Mouse (Mus musculus) kidney, postnatal 14 days (tissue): ENCODE results near the gene Tex10.
A peak's percentile ranks its signal among the peaks of the same experiment; 100 is the strongest.
"Not testable (repeated sequence)": the region's sequence is repeated elsewhere in the genome, so short reads cannot be mapped to it uniquely, and the experiment has no call there.

Experiments
- DNase-seq: peaks from one replicate; pipeline ENCODE4 v3.0.0; 2022; ENCODE audit warnings: mixed read lengths

Tex10 gene

GRCm38 (mm10) chr4:48472792-48473650 is at the start of gene Tex10:
Tex10 (minus strand) TSS chr4:48473459.
- peak; percentile 93 for DNase-seq

DNA sequence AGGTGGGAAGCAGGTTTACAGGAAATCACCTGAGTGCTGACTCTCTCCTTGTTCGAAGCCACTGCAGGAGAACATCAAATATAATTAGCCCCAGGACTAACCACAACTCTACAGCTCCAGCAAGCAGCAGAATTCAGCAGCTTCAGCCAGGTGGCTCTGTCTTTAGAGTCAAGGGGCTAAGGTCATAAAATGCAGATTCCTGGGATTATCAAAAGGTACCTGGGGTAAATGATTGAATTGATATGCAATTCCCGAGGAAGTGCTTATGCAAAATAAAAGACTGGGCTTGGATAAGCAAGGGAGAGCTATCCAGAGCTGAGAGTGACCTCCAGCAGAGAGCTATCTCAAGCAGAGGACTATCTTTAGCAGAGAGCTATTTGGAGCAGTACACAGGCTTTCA is 37.6 kb upstream of the Tex10 start:
- no peak for DNase-seq

DNA sequence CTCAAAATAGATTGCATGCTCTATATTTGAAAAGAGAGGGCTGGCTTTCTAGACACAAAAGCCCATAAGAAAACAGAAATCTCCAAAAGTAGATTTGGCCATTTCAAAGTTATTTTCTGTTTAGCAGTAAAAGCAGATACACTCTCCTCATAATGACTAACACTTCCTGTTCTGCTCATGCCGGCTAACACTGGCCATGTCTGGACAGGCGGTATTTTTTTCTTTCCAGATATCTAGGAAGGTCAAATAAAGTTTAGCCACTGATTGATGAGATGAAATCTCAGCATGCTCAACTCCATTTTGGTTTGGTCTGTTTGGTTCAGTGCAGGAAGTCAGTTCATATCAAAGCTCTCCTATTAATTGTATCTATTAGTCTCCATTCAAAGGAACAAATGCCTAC is 19.3 kb upstream of the Tex10 start:
- no peak for DNase-seq

- DNase-seq = no peak
Observed at GRCm38 (mm10) chr4:48491290-48491743, 18.1 kb upstream of the Tex10 start.

- no peak for DNase-seq
Observed at GRCm38 (mm10) chr4:48488916-48489315, 15.7 kb upstream of the Tex10 start.

GRCm38 (mm10) chr4:48481287-48481686 is 8.0 kb upstream of the Tex10 start:
- DNase-seq = peak; percentile 38

GRCm38 (mm10) chr4:48473651-48474011 is 372 bp upstream of the Tex10 start:
- no peak for DNase-seq

DNA sequence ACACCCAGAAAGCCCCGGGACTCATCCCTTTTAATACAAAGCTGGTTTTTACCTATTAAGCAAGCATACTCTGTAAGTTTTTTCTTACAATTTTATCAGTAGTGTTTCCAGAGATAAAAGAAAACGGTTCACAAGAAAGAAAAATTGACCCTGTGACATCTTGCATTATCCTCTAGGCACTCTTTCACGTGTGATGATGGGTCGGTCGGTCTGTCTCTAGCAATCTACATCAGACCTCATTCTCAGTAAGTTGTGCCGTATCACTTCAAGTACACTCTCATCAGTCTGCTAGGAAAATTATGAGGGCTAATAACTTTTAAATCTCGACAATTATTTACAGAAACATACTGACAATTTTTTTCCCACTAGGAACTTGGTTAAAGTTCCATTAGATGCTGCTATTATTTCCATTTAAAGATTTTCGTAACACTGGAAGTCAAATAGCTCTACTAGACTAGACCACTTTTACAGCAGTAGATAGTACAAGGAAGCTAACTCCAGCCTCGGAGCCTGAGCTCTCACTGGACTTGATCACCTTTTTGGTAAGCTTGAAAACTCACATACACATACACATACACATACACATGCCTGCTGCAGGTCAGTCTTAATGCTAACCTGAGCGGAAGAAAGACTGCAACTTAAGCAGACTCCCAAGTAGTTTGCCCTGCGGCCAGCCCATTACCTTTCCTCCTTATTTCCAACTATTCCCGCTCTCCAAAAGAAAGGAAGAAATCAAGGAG is 1.0 kb downstream of the Tex10 start:
- DNase-seq = peak; percentile 13

- no peak for DNase-seq
Observed at GRCm38 (mm10) chr4:48470977-48471376, 2.3 kb downstream of the Tex10 start.

DNA sequence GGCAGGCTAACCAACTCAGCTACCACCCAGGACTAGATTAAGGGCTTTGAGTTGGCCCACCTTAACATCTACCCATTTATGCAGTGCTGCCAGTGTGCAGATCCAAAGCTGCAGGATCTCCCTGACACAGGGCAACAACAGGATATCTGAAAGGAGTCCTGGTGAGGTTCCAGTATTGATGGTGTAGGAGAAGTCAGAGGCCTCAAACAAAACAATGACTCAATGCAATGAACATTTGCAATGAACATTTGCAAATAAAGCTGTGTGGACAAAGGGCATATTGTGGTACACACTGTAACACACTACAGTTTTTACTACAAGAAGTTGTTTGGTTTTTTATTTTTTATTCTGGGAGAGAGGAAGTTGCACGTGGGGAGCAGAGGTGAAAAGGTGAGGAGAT is 12.2 kb downstream of the Tex10 start:
- no peak for DNase-seq

- DNase-seq = no peak
Observed at GRCm38 (mm10) chr4:48458436-48458835, 14.8 kb downstream of the Tex10 start.

DNA sequence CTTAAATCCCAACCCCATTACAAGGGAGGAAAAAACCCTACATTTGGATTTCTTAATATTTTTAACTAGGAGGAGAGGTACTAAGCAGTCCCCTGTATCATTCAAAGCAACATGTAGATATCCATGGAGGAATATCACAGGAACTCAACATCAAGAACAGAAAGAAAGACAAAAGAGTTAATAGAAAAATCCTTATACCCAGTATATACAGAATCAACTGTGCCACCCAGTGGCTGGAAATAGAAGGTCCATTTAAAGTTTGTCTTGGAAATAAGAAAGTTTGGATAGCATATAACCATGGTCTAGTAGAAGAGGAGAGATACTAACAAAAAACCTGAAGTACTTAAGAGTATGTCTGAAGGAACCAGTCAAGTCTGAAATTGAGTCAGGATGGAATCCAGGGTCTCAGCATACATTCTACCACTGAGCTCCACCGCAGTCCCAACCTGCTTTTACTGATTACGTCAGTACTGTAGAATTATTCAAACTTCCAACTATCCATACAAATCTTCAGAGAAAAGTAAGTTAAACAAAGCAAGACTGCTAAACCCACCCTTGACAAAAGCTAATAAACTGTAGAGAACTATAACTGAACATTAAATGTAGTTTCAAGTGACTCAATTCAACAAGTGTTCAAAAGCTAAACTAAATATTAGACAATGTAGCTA is 19.0 kb downstream of the Tex10 start:
- DNase-seq = peak; percentile 5

GRCm38 (mm10) chr4:48428054-48428453 is 45.2 kb downstream of the Tex10 start:
- DNase-seq = no peak

DNA sequence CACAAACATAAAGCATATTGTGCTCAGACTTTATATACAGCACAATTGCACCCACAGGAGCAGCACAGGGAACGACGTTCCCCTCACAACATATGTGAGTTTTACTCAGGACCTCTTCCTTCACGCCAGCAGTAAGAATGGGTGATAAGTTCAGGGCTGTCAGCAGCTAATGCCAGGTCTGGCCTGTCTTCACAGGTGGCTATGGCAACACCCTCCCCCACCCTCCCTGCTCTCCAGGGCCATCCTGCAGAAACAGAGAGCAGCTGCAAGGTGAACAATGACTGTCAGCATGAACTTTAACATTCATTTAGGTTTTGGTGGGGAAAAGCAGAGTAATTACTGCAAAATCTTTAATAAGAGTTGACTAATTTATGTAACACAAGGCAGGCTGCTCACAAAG is 45.8 kb downstream of the Tex10 start:
- DNase-seq = no peak

DNA sequence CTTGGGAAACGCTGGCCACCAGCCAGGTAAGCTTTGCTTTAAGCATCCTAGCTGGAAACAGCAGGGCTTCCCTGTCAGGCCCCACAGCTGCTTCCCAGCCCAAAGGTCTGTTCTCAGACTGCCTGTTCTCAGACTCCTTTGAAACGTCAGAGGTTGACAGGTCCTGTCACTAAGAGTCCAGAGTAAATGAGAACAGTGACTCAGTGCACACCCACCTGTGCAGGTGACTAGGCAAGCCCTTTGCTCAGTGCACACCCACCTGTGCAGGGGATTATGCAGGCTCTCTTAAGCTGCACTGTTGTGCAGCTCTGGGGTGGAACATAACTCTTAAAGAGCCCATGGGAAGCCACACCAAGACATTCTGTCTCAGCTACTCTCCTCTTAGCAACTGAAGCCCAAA is 49.5 kb downstream of the Tex10 start:
- DNase-seq = no peak

- no peak for DNase-seq
Observed at GRCm38 (mm10) chr4:48422633-48423032, 50.6 kb downstream of the Tex10 start.

GRCm38 (mm10) chr4:48418831-48419468 is 54.3 kb downstream of the Tex10 start:
- no peak for DNase-seq

GRCm38 (mm10) chr4:48415838-48416335 is 57.4 kb downstream of the Tex10 start:
- DNase-seq = peak; percentile 14

DNA sequence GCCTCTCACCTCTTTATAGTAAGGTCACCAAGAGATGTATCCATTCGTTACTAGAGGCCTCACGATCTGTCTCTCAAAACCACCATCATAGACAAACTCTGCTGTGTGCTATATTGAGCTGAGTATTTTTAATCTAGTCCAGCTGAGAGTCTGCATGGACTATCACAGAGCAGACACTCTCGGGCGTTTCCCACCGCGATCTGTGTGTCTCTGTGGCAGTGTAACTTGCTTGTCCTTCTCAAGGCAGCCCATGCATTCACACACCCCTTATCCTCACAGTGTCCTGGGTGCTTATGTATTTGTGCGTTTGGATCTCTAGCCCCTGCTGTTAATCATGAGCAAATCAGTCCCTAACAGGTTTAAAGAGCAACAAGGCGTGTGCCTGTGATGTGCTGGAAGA is 59.8 kb downstream of the Tex10 start:
- DNase-seq = no peak

DNA sequence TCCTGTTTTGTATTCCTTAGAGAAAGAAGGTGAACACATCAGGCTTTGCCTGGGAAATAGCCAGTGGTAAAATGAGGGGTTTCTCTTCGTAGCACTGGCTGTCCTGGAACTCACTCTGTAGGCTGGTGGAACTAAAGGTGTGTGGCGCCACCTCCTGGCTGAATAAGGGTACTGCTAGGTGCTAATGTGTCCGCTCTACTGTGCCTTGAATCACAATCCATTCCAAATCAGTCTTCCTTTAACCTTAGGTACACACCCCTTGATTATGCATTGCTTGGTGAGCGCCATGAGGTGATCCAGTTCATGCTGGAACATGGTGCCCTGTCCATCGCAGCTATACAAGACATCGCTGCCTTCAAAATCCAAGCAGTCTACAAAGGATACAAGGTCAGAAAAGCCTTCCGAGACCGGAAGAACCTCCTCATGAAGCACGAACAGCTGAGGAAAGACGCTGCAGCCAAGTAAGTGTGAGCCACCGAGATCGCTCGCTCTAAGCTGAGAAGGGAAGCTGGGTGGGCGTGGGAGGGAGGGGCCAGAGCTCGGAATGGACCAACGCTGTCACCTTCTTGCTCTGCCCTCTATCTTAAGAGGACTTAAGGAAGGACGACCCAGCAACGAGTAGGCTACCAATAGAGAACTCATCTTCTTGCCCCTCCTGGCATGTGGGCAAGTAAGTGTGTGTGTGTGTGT is 65.8 kb downstream of the Tex10 start:
- DNase-seq = peak; percentile 51

GRCm38 (mm10) chr4:48405724-48406491 is 67.4 kb downstream of the Tex10 start:
- not testable (repeated sequence) for DNase-seq
